Mouse (Mus musculus) spleen, adult 2 months (tissue): ENCODE data around the gene Srgap3.

Experiments used
- CTCF ChIP-seq: fragments of 200-500 bp; IDR thresholded peaks from 2 replicates; pipeline ENCODE4 v1.5.1; 2011; ENCODE audit warnings: mild to moderate bottlenecking, inconsistent platforms; ENCODE audit not compliant: insufficient read depth, insufficient read length, insufficient replicate concordance; ENCODE audit errors: extremely low read depth
- POLR2A ChIP-seq: fragments of 200-500 bp; IDR thresholded peaks from 2 replicates; pipeline ENCODE4 v1.6.1; 2011; ENCODE audit warnings: low read depth, low read length, inconsistent platforms

- no peak for TF ChIP-seq CTCF
- TF ChIP-seq POLR2A: no peak
These were observed 94.5 kb downstream of the Srgap3 start for GRCm38 (mm10) chr6:112852261-112853235.
